ENCODE assay signal across 27 mouse cellular contexts in the genomic region with DNA sequence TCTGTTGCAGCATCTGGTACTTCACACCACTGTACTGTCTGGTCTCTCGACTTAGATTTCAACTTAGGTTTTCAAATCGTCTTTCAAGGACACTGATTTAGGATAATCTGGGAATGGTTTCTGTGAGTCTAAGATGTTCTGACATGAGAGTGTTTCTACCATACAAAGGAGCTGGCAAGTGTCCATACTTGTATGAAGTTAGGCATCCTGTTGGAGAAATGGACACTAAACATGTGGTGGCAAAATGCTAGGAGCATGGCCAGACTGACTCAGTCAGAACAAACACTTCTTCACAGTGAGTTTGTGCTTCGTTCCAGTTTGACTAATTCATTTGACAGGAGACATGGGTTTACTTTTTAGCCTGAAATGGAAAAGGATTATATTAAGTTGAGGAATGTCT.
A peak's percentile ranks its signal among the peaks of the same experiment; 100 is the strongest.
DNase-seq lines count a peak whose midpoint lies in the region; ATAC-seq and TF ChIP-seq lines count a peak whose summit lies in the region.
"Had no signal": no experiment of that assay in that cellular context is flagged by ENCODE, and none has a peak within 500 bp of the region (broad histone marks: within the 10 kb centered on the region; RNA-seq: fewer than 3 reads in every experiment).

No protein-coding gene starts in this region.

- no peak for TF ChIP-seq EP300 in lung, postnatal 0 days (IDR thresholded peaks at IDR 0.05)

- DNase-seq in embryonic facial prominence, embryonic 14.5 days (ENCODE audit: low spot score), result peak; percentile 78
- DNase-seq in embryonic facial prominence, embryonic 10.5 days (ENCODE audit: low spot score), result no peak
- DNase-seq in lung, postnatal 0 days (ENCODE audit: low spot score), result peak; percentile 31
- DNase-seq in lung, postnatal 25 days (ENCODE audit: low spot score), result no peak
- peak; percentile 71 for DNase-seq in NIH3T3 (ENCODE audit: low read depth)
- no peak for DNase-seq in layer of hippocampus, postnatal 36 days
- DNase-seq: adrenal gland, adult 8-10 months; adrenal gland, postnatal 25 days; B cell, adult 2 months; cerebellum, adult 11-12 months; cerebellum, adult 8-10 months; cerebellum, postnatal 10 days; cerebellum, postnatal 36 days; embryo, embryonic 11 days; gastrocnemius, postnatal 10 days; gastrocnemius, postnatal 36 days; heart, adult 2 months had no signal

- no peak for TF ChIP-seq CTCF in lung, postnatal 0 days (IDR thresholded peaks at IDR 0.05)

- H3K4me1 ChIP-seq in embryonic facial prominence, embryonic 14.5 days (ENCODE audit: control insufficient read depth, insufficient read depth, low read length), result no peaks in the 10 kb centered on the region
- no peaks in the 10 kb centered on the region for H3K4me1 ChIP-seq in embryonic facial prominence, embryonic 10.5 days
- no peaks in the 10 kb centered on the region for H3K4me1 ChIP-seq in lung, postnatal 0 days (ENCODE audit: insufficient read depth, low read depth, low read length)
- no peaks in the 10 kb centered on the region for H3K4me1 ChIP-seq in heart, embryonic 12.5 days (replicated peaks)
- H3K4me1 ChIP-seq: forebrain, embryonic 10.5 days; forebrain, embryonic 13.5 days; heart, embryonic 10.5 days; hindbrain, embryonic 12.5 days; hindbrain, embryonic 15.5 days had no signal

- no peak overlapping the region for H3K4me3 ChIP-seq in embryonic facial prominence, embryonic 14.5 days (ENCODE audit: low read depth, low read length)
- H3K4me3 ChIP-seq in embryonic facial prominence, embryonic 10.5 days, result no peak overlapping the region
- H3K4me3 ChIP-seq in lung, postnatal 0 days (ENCODE audit: low read depth, low read length), result no peak overlapping the region
- no peak overlapping the region for H3K4me3 ChIP-seq in heart, embryonic 12.5 days
- H3K4me3 ChIP-seq: forebrain, embryonic 10.5 days; forebrain, embryonic 13.5 days; heart, adult 2 months; heart, embryonic 10.5 days; hindbrain, embryonic 12.5 days; hindbrain, embryonic 15.5 days had no signal

- WGBS in embryonic facial prominence, embryonic 14.5 days, result 43% methylated on average over 3 of the region's 3 CpGs
- 84% methylated on average over 3 of the region's 3 CpGs for WGBS in embryonic facial prominence, embryonic 10.5 days
- WGBS in lung, postnatal 0 days, result 48% methylated on average over 3 of the region's 3 CpGs
- 75% methylated on average over 3 of the region's 3 CpGs for WGBS in heart, embryonic 12.5 days

- H3K27me3 ChIP-seq in embryonic facial prominence, embryonic 14.5 days (replicated peaks; ENCODE audit: control insufficient read depth, insufficient read depth, low read length), result no peaks in the 10 kb centered on the region
- H3K27me3 ChIP-seq in embryonic facial prominence, embryonic 10.5 days (replicated peaks; ENCODE audit: low read depth, poor library complexity, severe bottlenecking), result no peaks in the 10 kb centered on the region
- no peaks in the 10 kb centered on the region for H3K27me3 ChIP-seq in lung, postnatal 0 days (replicated peaks; ENCODE audit: insufficient read depth, low read length)
- no peaks in the 10 kb centered on the region for H3K27me3 ChIP-seq in heart, embryonic 12.5 days (replicated peaks)
- H3K27me3 ChIP-seq: CH12.LX; forebrain, embryonic 13.5 days; hindbrain, embryonic 12.5 days; hindbrain, embryonic 15.5 days had no signal

- H3K27ac ChIP-seq in embryonic facial prominence, embryonic 14.5 days (replicated peaks; ENCODE audit: low read depth, low read length), result no peak overlapping the region; the same call in 1 of the 2 replicates
- H3K27ac ChIP-seq in embryonic facial prominence, embryonic 10.5 days (replicated peaks), result no peak overlapping the region
- no peak overlapping the region for H3K27ac ChIP-seq in lung, postnatal 0 days (ENCODE audit: low read length)
- H3K27ac ChIP-seq in heart, embryonic 12.5 days (ENCODE audit: poor library complexity, severe bottlenecking), result no peak overlapping the region
- H3K27ac ChIP-seq: forebrain, embryonic 10.5 days; forebrain, embryonic 13.5 days; heart, adult 2 months; heart, embryonic 10.5 days; hindbrain, embryonic 12.5 days; hindbrain, embryonic 15.5 days had no signal

- H3K36me3 ChIP-seq in embryonic facial prominence, embryonic 14.5 days (ENCODE audit: control insufficient read depth, insufficient read depth, low read length), result no peaks in the 10 kb centered on the region
- H3K36me3 ChIP-seq in embryonic facial prominence, embryonic 10.5 days (replicated peaks), result no peaks in the 10 kb centered on the region
- H3K36me3 ChIP-seq in lung, postnatal 0 days (ENCODE audit: insufficient read depth, low read length), result no peaks in the 10 kb centered on the region
- H3K36me3 ChIP-seq in heart, embryonic 12.5 days, result no peaks in the 10 kb centered on the region
- H3K36me3 ChIP-seq: forebrain, embryonic 10.5 days; G1E; heart, embryonic 10.5 days; hindbrain, embryonic 12.5 days; hindbrain, embryonic 15.5 days had no signal

- ATAC-seq in embryonic facial prominence, embryonic 14.5 days (ENCODE audit: low read depth), result no peak
- ATAC-seq in lung, postnatal 0 days, result no peak
- ATAC-seq in heart, embryonic 12.5 days (ENCODE audit: insufficient number of reproducible peaks, low FRiP score), result no peak
- ATAC-seq: activated CD4-positive, CD25-positive, alpha-beta regulatory T cell, adult 4 months; forebrain, embryonic 13.5 days; forebrain, embryonic 16.5 days had no signal

- no peaks in the 10 kb centered on the region for H3K9me3 ChIP-seq in embryonic facial prominence, embryonic 14.5 days (ENCODE audit: control insufficient read depth, low read length)
- H3K9me3 ChIP-seq in embryonic facial prominence, embryonic 10.5 days, result no peaks in the 10 kb centered on the region
- no peaks in the 10 kb centered on the region for H3K9me3 ChIP-seq in lung, postnatal 0 days (ENCODE audit: low read length)
- no peaks in the 10 kb centered on the region for H3K9me3 ChIP-seq in heart, embryonic 12.5 days (replicated peaks)
- H3K9me3 ChIP-seq: forebrain, embryonic 10.5 days; forebrain, embryonic 13.5 days; heart, embryonic 10.5 days; hindbrain, embryonic 12.5 days; hindbrain, embryonic 15.5 days had no signal

- no peak overlapping the region for H3K4me2 ChIP-seq in embryonic facial prominence, embryonic 14.5 days (ENCODE audit: low read depth, low read length)
- no peak overlapping the region for H3K4me2 ChIP-seq in lung, postnatal 0 days (replicated peaks; ENCODE audit: low read depth, low read length)
- no peak overlapping the region for H3K4me2 ChIP-seq in heart, embryonic 12.5 days
- H3K4me2 ChIP-seq: forebrain, embryonic 13.5 days; hindbrain, embryonic 12.5 days; hindbrain, embryonic 15.5 days had no signal

- no peak overlapping the region for H3K9ac ChIP-seq in embryonic facial prominence, embryonic 14.5 days (ENCODE audit: low read depth, low read length)
- H3K9ac ChIP-seq in lung, postnatal 0 days (replicated peaks; ENCODE audit: low read depth), result no peak overlapping the region
- no peak overlapping the region for H3K9ac ChIP-seq in heart, embryonic 12.5 days
- H3K9ac ChIP-seq: forebrain, embryonic 13.5 days; hindbrain, embryonic 12.5 days; hindbrain, embryonic 15.5 days had no signal

Comparison
In these comparisons a context has a peak if more than half of its experiments do, and no peak if none do; other contexts are left out.
1. DNase-seq: peak in embryonic facial prominence, embryonic 14.5 days (single experiment), lung, postnatal 0 days (single experiment) and NIH3T3 (single experiment); none in embryonic facial prominence, embryonic 10.5 days (single experiment), lung, postnatal 25 days (single experiment) and layer of hippocampus, postnatal 36 days (0 of 2).